In the genomic region with DNA sequence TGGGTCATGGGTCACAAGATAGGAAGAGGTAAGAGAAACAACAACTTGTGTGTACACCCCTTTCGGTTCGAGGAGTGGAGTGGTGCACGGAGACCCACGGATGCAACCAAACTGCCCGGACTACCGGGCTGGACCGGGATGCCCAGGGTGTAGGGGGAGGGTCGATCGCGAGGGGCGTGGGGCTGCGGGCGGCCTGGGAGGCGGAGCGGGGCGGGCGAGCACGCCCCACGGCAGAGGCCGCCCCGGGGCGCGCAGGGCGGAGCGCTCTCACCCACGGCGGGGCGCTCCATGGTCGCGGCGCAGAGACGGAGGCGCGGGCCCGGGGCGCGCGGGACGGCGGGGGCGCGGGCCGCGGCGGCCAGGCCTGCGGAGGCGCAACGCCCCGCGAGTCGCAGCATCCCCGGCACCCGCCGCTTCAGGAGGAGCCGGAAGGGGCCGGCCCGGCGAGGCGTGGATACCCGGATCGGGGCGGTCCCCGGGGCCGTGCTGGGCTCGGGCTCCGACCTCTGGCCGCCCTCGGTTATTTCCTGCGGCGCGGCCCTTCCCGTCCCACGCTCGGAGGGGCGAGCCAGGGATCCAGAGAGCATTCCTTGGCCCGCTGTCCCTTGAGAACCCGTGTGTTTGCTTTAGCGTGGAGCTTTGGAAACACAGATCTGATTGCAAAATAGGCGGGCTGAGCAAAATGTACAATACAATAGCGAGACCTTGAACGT, we compare ENCODE assay signal across 8 mouse cellular contexts. TPM values are rescaled to one million over a fixed set of nuclear protein-coding genes. Genes with fewer than 3 reads are reported as not detected.
DNase-seq lines count a peak whose midpoint lies in the region; ATAC-seq and TF ChIP-seq lines count a peak whose summit lies in the region.

No protein-coding gene starts in this region.

- peak overlapping the region; percentile 34 for H3K4me3 ChIP-seq in C2C12 (ENCODE audit: insufficient read depth, poor library complexity, severe bottlenecking)
- peak overlapping the region; percentile 71 for H3K4me3 ChIP-seq in brown adipose tissue, adult 24 weeks (ENCODE audit: insufficient read depth, low read depth, low read length)
- peak overlapping the region; percentile 79 for H3K4me3 ChIP-seq in heart, embryonic 12.5 days
- H3K4me3 ChIP-seq in kidney, postnatal 0 days (replicated peaks; ENCODE audit: low read depth, low read length), result peak overlapping the region; percentile 81
- H3K4me3 ChIP-seq in liver, embryonic 12.5 days, result peak overlapping the region; percentile 80

- no peaks in the 10 kb centered on the region for H3K36me3 ChIP-seq in C2C12 (ENCODE audit: control insufficient read depth, insufficient read depth)
- no peaks in the 10 kb centered on the region for H3K36me3 ChIP-seq in heart, embryonic 12.5 days
- no peaks in the 10 kb centered on the region for H3K36me3 ChIP-seq in kidney, postnatal 0 days (ENCODE audit: insufficient read depth, low read length)
- H3K36me3 ChIP-seq in liver, embryonic 12.5 days, result no peaks in the 10 kb centered on the region
- H3K36me3 ChIP-seq in splenic B cell, adult 2 months (ENCODE audit: control insufficient read depth, insufficient read depth, low read length, poor library complexity, severe bottlenecking), result no peaks in the 10 kb centered on the region

- peak overlapping the region; percentile 70 for H3K4me2 ChIP-seq in heart, embryonic 12.5 days
- H3K4me2 ChIP-seq in kidney, postnatal 0 days (ENCODE audit: low read length), result peak overlapping the region; percentile 63
- H3K4me2 ChIP-seq in liver, embryonic 12.5 days, result peak overlapping the region; percentile 84

- H3K9me3 ChIP-seq in heart, embryonic 12.5 days (replicated peaks), result no peaks in the 10 kb centered on the region
- no peaks in the 10 kb centered on the region for H3K9me3 ChIP-seq in kidney, postnatal 0 days (replicated peaks; ENCODE audit: low read length)
- H3K9me3 ChIP-seq in liver, embryonic 12.5 days (replicated peaks), result no peaks in the 10 kb centered on the region

- H3K27me3 ChIP-seq in C2C12 (ENCODE audit: control insufficient read depth, insufficient read depth, insufficient read length), result no peaks in the 10 kb centered on the region
- no peaks in the 10 kb centered on the region for H3K27me3 ChIP-seq in heart, embryonic 12.5 days (replicated peaks)
- H3K27me3 ChIP-seq in kidney, postnatal 0 days (ENCODE audit: insufficient read depth, low read length), result no peaks in the 10 kb centered on the region
- H3K27me3 ChIP-seq in liver, embryonic 12.5 days (replicated peaks), result no peaks in the 10 kb centered on the region
- no peaks in the 10 kb centered on the region for H3K27me3 ChIP-seq in splenic B cell, adult 2 months (ENCODE audit: control insufficient read depth, insufficient read depth, low read length, poor library complexity, severe bottlenecking)

- peak; percentile 26 for TF ChIP-seq CTCF in C2C12 (IDR thresholded peaks at IDR 0.05; ENCODE audit: control insufficient read depth, insufficient read depth, insufficient read length)
- TF ChIP-seq CTCF in kidney, postnatal 0 days (IDR thresholded peaks at IDR 0.05; ENCODE audit: low read depth), result peak; percentile 29; the same call in 1 of the 2 replicates

- peaks cover 13% of the 10 kb centered on the region for H3K4me1 ChIP-seq in brown adipose tissue, adult 24 weeks (ENCODE audit: control insufficient read depth, insufficient read depth, insufficient read length, low read length)
- peaks cover 22% of the 10 kb centered on the region for H3K4me1 ChIP-seq in heart, embryonic 12.5 days (replicated peaks)
- peaks cover 12% of the 10 kb centered on the region; the same call in 1 of the 2 replicates for H3K4me1 ChIP-seq in kidney, postnatal 0 days (replicated peaks; ENCODE audit: insufficient read depth, low read length)
- H3K4me1 ChIP-seq in liver, embryonic 12.5 days, result peaks cover 71% of the 10 kb centered on the region

- peak overlapping the region; percentile 71 for H3ac ChIP-seq in C2C12 (ENCODE audit: control insufficient read depth, insufficient read length, low read depth)

- under 1% methylated on average over 70 of the region's 81 CpGs for WGBS in heart, embryonic 12.5 days
- WGBS in kidney, postnatal 0 days, result under 1% methylated on average over 55 of the region's 81 CpGs
- WGBS in liver, embryonic 12.5 days (ENCODE audit: insufficient replicate concordance), result under 1% methylated on average over 64 of the region's 81 CpGs

- ATAC-seq in heart, embryonic 12.5 days (ENCODE audit: insufficient number of reproducible peaks, low FRiP score), result peak; percentile 89
- ATAC-seq in kidney, postnatal 0 days (replicated peaks; ENCODE audit: low FRiP score, low read depth), result peak; percentile 97
- peak; percentile 75 for ATAC-seq in liver, embryonic 12.5 days

- no peaks in the 10 kb centered on the region for H3K79me3 ChIP-seq in C2C12 (ENCODE audit: low read depth)

- H3K9ac ChIP-seq in heart, embryonic 12.5 days, result peak overlapping the region; percentile 94
- peak overlapping the region; percentile 87 for H3K9ac ChIP-seq in kidney, postnatal 0 days (ENCODE audit: low read depth, low read length)
- peak overlapping the region; percentile 86 for H3K9ac ChIP-seq in liver, embryonic 12.5 days

- peak; percentile 56 for DNase-seq in fat pad, adult 2 months (ENCODE audit: extremely low read depth, low read depth, low spot score)
- peak; percentile 93 for DNase-seq in kidney, postnatal 0 days (ENCODE audit: low spot score)
- peak; percentile 53 for DNase-seq in naive thymus-derived CD4-positive, alpha-beta T cell, adult 2 months (ENCODE audit: low read depth)
- peak; percentile 68 for DNase-seq in splenic B cell, adult 2 months (ENCODE audit: low read depth, low spot score)

- peak overlapping the region; percentile 71 for H3K27ac ChIP-seq in brown adipose tissue, adult 24 weeks (replicated peaks; ENCODE audit: low read depth, low read length)
- H3K27ac ChIP-seq in heart, embryonic 12.5 days (ENCODE audit: poor library complexity, severe bottlenecking), result peak overlapping the region; percentile 92
- H3K27ac ChIP-seq in kidney, postnatal 0 days, result peak overlapping the region; percentile 93
- peak overlapping the region; percentile 94 for H3K27ac ChIP-seq in liver, embryonic 12.5 days

- no peaks in the 10 kb centered on the region for H3K79me2 ChIP-seq in C2C12 (ENCODE audit: control insufficient read depth, insufficient read depth)

TF ChIP-seq in C2C12, 6 proteins besides CTCF, POLR2A, EP300 and RAD21:
- no peak for TF ChIP-seq MYOG (IDR thresholded peaks at IDR 0.05; ENCODE audit: control insufficient read depth, extremely low read depth, insufficient read length)
- TF ChIP-seq CEBPB (IDR thresholded peaks at IDR 0.05; ENCODE audit: low read depth), result peak; percentile 77
- TF ChIP-seq FOSL1 (IDR thresholded peaks at IDR 0.05; ENCODE audit: insufficient read depth, low read length, poor library complexity, severe bottlenecking), result no peak
- TF ChIP-seq MAX (IDR thresholded peaks at IDR 0.05), result peak; percentile 17
- no peak for TF ChIP-seq USF1 (IDR thresholded peaks at IDR 0.05; ENCODE audit: low read depth)
TF ChIP-seq in C2C12: peak in this region for 2.

RNA-seq across cellular contexts. Expression of a gene that starts 10.9 kb away (rescaled TPM):
- 4.6 TPM for polyA plus RNA-seq in C2C12 (2012; fragmentation: generic; extraction: Trizol)
- 86.7 and 140 TPM in 2 replicates for polyA plus RNA-seq in brown adipose tissue, adult 24 weeks (2012; ENCODE audit: insufficient read depth, insufficient read length, missing spikeins)
- polyA plus RNA-seq in heart, embryonic 12.5 days (2016; fragmentation: Nextera tagmentation; extraction: Ambion mirVana), result 38.3 and 38.6 TPM in 2 replicates
- polyA plus RNA-seq in kidney, postnatal 0 days (2015; fragmentation: Nextera tagmentation; extraction: Ambion mirVana), result 33.2 and 40.3 TPM in 2 replicates
- 23.2 and 25.7 TPM in 2 replicates for polyA plus RNA-seq in liver, embryonic 12.5 days (2016; fragmentation: Nextera tagmentation; extraction: Ambion mirVana)

Comparison
In these comparisons a context has a peak if more than half of its experiments do, and no peak if none do; other contexts are left out.
1. Peak in every context shown above with its lines: DNase-seq, ATAC-seq, H3K4me3 ChIP-seq and H3K27ac ChIP-seq.